Mouse (Mus musculus) lung, postnatal 14 days (tissue): ENCODE data around the gene Rrn3.
A peak's percentile ranks its signal among the peaks of the same experiment; 100 is the strongest.
"Not testable (repeated sequence)": the region's sequence is repeated elsewhere in the genome, so short reads cannot be mapped to it uniquely, and the experiment has no call there.

Experiments
- DNase-seq: peaks from one replicate; pipeline ENCODE4 v3.0.0; 2021

The Rrn3 gene

DNA sequence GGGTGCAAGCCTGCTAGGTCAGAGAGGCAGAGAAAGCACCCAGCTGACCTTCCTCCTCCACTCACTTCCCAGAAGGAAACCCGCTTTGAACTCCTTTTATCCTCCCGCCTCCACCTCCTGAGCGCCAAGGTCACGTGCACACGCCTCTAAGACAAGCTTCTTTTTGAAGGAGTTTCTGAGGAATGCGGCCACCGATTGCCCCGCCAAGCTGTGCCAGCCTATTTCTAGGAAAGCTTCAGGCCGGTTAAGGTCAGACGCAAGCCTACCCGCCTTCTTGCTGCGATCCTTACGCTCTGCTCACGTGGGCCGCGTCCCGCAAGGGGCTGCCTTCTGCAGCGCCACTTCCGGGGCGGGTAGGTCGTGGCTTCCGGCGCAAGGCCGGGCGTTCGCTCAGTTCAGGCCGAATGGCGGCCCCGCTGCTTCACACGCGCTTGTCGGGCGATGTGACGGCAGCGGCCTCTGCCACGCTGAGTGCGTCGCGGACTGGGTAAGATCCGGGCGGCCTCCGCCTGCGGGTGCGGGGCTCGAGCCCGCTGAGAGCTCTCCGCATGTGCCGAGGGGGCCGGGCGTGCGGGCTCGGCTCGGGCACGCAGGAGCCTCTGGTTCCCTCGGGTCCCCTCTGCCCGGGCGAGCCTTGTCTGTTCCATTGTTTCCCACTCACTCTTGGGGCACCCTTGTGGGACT, at the start of gene Rrn3:
Gene Rrn3 (plus strand): TSS at position 356 of the 684 bp plus-strand sequence.
- peak; percentile 86 for DNase-seq

DNA sequence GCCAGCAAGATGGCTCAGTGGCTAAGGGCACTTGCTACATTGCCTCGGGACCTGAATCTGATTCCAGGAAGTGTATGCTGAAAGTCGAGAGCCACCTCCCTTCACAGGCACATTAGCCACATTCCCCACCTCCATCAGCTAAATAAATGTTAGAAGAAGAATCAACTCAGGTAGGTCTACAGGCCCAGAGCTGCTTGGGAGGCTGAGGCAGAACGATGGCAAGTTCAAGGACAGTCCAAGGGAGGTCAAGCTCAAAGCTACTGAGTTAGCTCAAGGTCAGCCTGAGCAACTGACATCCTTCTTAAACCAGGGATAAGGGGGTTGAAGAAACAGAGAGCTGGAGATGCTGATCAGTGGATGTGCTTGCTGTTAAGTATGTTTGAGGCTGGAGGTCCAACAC, 47.7 kb upstream of the Rrn3 start:
- no peak for DNase-seq

DNA sequence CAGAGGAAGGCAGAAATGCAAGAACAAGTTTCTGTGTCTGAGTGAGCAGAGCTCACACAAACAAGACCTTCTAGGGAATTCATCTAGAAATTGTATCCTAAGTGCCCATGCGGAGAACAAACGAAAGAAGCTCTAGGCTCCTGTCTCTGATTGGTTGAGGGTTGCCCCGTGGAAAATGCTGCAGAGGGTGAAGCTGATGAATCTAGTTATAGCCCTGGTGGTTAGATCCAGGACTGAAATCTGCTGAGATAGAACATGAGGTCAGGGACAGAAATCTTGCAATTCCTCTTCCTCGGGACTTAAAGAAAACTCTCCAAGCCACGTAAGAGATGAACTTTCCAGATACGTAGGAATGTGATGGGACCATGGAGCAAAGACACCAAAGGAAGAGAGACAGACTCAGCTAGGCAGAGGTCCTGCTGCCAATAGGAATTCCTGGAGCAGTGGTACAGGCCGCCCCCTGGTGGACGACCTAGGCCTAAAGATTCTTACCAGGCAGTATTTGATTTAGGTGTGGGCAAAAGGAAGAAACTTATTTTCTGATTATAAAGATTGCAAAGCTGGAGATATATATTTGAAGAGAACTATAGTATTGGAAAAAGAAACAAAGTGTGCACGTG, 46.9 kb upstream of the Rrn3 start:
- peak; percentile 87 for DNase-seq

DNA sequence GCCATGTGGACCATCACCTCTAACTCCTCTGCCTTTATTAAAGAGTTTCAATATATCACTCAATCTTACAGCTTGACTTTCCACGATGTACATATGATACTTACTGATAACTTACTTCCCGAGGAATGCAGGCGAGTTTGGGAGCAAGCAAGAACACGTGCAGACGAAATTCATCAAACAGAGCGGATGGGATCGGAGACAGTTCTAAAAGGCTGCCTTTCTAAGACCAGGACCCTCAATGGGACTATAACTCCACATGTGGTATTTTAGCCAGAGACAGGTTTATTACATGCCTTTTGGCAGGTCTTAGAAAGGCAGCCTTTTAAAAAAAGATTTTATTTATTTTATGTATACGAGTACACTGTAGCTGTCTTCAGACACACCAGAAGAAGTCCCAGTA, 44.5 kb upstream of the Rrn3 start:
- no peak for DNase-seq

DNA sequence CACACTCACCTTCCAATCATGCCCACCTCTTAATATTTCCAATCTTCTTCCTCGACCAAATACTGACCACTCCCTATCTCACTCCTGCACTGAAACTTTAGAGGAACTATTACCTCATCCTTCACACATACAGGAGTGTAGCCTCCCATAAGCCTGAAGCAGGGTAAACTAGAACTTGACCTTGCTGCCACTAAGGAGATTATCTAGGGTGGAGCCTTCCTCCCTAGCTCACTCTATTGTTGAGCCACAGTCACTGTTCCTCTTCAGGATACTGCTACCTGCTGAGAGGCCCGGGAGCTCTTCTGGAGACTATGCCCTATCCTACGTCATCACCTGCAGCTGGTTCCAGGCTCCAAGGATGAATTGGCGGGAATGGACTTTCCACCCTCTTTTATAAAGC, 41.5 kb upstream of the Rrn3 start:
- not testable (repeated sequence) for DNase-seq

DNA sequence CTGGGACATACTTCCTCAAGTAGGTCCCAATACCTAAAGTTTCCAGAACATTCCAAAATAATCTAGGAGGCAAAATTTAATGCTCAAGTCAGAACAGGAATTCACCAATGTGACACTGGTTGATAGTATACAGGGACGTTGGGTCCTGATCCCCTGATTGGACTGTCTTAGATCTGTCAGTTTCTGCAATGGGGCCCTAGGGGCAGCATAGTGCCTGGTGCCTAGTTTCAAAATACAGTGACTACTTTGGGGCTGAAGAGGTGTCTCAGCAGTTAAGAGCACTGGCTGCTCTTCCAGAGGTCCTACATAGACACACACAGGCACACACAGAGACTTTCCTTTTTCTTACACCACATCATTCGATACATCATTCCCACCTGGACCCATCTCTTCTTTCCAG, 39.7 kb upstream of the Rrn3 start:
- DNase-seq: no peak

DNA sequence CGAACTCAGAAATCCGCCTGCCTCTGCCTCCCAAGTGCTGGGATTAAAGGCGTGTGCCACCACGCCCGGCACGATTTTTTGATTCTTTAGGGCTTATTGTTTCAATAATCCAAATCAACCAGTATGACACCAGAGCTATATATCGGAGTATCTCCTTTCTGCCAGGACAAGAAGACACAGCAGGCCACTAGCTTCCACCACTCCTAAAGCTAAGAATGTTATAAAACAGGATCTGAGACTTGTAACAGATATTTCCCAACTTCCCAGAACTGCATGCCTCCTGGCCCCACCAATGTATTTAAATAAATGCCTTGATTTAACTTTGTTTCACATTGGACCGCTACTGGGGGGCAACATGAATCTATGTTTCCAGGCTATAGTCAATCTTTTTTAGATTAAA, 32.8 kb upstream of the Rrn3 start:
- DNase-seq: no peak

DNA sequence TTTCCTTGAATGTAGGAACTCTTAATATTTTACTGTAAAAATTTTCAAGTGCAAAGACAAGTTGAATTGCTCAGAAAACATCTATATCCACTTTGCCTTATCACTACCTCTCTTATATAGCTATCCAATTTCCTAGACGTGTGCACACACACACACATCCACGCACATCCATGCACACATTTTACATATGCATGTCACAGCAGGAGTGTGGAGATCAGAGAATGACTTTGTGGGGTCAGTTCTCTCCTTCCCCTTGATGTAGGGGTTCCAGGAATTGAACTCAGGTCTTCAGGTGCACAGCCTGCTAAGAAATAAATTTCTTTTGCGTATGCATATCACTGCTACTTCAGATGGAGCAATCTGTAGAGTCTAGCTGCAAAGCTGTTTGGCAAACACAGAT, 32.4 kb upstream of the Rrn3 start:
- no peak for DNase-seq

DNA sequence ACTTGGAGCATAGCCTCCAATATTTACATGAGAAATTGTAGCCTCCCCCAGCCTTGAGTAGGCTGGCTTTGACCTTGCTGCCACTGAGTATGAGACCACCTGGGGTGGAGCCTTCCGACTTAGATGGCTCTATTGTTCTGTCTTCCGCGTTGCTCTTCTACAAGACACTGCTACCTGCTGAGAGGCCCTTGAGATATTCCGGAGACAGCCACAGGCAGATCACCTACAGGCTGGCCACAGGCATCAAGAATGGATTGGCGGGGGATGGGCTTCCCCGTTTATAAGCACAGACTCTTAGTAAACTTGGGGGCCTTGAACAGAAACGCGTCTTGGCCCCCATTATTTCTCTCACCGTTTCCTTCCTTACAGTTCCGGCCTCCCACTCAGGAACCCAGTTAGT, 31.7 kb upstream of the Rrn3 start:
- DNase-seq: not testable (repeated sequence)

DNA sequence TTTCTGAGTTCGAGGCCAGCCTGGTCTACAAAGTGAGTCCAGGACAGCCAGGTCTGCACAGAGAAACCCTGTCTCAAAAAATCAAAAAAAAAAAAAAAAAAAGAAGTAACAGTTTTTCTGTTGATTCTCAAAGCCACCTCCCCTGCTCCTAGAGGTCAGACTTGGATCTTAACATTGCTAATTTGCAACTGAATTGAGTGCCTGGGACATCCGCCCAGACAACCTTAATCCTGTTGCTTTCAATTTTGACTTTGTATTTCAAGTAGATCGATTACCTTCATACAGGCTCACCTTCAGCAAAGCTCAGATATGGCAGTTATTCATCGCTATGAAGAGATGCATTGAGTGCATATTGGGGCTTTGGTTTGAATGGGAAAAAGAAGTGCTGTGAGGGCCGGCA, 31.2 kb upstream of the Rrn3 start:
- DNase-seq: no peak

DNA sequence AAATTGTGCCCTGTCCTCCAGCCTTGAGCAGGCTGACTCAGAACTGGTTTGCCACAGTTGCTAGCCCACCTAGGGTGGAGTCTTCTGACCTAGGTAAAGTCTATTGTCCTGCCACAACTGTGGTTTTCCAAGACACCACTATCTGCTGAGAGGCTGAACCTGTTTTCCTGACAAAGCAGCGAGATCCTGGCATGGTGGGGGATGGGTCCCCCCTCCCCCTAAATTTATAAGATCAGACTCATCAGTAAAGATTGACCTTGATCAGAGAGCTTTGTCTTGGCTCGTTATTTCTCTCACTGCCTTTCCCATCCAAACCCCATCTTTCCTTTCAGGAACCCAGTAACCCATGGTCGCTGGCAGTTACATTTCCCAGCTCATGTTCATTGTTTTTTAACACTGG, 30.5 kb upstream of the Rrn3 start:
- DNase-seq: no peak

DNA sequence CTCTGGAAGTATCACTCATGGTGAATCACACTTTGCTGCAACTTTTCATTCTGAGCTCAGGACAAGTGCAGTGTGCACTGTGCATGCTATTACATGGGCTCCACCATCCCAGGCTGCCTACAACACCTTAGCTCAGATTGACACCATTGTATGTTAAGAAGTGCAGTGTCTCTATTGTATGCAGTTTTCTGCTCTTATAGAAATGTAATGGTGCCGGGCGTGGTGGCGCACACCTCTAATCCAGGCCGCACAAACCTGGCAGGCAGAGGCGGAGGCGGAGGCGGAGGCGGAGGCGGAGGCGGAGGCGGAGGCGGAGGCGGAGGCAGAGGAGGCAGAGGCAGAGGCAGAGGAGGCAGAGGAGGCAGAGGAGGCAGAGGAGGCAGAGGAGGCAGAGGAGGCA, 29.9 kb upstream of the Rrn3 start:
- DNase-seq: no peak

DNA sequence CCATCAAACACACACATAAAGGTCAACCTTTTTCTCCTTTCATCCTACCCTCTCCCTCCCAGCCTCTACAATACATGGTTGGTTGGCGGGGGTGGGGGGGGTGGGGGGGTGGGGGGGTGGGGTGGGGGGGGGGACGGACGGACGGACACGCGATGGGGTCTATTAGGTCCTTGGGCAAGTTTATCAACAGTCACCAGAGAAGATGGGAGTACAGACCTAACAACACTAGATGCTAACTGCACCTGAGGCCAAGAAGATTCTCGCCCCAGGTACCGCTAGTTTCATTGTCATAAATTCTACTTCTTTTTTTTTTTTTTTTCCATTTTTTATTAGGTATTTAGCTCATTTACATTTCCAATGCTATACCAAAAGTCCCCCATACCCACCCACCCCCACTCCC, 26.5 kb upstream of the Rrn3 start:
- no peak for DNase-seq

DNA sequence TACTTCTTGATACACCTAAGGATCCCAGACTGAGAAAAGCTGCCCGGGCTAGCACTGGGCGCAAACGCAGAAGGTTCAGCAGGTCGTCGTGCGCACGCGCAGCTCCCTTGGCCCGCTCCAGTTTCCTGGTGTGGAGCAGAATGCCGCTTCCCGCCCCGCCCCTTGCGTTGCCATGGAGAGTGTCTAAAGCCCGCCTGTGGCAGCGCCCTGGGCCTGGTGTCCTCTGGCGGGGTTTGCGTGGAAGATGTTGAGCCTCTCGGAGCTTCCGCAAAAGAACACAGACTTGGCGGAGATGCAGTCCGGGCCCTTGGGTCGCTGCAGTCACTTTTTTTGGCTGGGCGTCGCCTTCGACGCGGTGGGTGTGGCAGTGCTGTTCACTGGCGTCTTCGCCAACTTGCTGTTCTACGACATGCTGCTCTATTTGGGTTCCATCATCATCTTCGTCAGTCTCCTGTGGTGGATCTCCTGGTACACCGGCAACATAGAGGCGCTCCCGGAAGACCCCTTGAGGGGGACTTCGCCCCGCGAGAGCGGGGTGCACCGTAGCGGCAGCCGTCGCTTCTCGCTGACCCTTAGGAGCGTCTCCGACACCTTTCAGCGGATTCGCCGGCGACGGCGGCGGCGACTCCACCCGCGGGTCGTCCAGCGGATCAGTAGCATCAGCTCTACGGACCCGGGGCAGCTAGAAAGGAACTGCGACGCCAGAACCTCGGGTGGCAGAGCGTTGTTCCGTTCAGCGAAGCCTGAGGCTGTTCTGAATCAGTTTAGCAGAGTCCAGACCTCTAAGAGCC, 25.9 kb upstream of the Rrn3 start:
- peak; percentile 97 for DNase-seq

DNA sequence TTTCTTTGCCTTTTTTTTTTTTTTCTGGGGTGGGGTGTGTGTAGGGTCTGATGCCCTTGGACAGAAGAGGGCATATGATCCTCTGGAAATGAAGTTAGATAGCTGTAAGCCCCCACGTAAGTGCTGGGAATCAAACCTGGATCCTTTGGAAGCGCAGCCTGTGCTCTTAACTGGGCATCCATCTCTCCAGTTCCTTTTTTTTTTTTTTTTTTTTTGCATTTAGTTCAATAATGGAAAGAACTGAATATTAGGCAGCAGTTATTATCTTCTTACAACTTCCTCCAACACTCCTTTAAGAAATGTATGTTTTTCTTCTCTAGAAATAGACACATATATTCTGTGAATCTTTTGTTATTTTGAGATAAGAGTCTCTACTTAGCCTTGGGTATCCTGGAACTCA, 22.7 kb upstream of the Rrn3 start:
- DNase-seq: no peak

DNA sequence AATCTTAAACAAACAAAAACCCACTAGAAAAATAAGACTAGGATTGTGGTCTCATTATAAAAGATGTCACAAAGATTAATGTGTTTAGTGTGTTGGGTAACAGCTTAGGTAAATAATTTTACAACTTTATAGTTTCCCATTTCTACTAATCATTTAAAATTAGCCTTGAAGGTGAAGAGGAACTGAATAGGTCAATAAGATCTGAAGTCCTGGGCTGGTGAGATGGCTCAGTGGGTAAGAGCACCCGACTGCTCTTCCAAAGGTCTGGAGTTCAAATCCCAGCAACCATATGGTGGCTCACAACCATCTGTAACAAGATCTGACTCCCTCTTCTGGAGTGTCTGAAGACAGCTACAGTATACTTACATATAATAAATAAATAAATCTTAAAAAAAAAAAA, 17.7 kb upstream of the Rrn3 start:
- not testable (repeated sequence) for DNase-seq

DNA sequence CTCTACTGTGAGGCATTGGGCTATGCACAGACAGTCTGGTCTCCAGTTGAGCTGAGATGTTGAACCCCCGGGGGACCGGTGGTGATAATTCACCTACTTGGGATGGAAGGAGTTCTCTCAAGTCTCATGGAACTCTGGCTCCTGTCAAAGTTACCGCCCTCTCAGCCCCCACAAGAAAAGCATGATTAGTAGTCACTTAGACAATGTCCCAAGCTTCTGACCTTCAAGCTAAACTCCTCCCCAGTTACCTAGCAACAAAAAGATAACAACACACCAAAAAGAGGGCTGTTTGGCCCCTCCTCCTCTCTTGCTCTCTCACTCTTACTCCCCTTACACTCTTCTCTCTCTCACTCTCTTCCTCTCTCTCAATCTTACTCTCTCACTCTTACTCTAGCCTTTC, 16.0 kb upstream of the Rrn3 start:
- no peak for DNase-seq

DNA sequence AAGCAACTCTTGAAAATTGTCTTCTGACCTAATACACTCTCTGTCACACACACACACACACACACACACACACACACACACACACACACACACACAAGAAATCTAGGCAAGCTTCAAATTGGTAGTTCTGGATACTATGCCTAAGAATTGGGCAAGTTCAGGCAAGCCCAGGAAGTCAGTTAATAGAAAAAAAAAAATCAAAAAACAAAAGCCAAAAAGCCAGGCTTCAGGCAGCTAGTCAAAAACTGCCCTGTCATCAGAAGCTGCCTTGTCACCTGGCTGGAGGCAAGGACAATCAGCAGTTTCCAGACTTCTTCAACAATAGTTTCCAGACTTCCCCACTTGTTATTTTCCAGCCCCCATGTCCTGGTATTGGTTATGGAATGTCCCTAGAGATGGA, 14.1 kb upstream of the Rrn3 start:
- DNase-seq: no peak

DNA sequence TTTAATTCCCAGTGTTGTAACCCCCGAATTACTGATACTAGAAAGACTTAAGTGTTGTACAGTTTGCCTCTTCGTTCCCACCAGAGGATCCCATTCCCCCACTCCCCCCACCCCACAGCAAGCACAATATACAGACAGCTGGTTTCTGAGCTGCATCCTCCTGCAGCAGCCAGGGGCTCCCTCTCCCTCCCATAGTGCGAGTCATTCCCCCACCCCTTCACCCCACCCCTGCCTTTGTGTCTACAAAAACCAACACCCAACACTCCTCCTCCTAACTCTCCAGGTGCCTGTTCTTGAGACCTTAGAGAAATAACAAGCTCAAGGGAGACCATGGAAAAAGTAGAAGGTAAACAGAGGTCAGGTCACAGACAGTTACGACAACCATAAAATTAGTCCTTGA, 8.9 kb upstream of the Rrn3 start:
- not testable (repeated sequence) for DNase-seq

DNA sequence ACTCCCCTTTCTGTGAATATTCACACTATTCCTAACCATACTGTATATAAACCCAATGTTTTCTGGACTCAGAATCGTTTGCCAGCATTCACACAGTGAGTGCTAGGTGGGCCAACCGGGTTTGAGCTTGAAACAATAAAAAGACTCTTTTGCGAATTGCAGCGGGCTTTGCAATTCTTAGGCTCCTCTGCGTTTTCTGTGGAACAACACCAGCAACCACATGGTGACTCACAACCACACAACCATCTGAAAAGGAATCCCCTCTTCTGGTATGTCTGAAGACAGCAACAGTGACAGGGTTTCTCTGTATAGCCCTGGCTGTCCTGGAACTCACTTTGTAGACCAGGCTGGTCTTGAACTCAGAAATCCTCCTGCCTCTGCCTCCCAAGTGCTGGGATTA, 8.5 kb upstream of the Rrn3 start:
- DNase-seq: not testable (repeated sequence)

DNA sequence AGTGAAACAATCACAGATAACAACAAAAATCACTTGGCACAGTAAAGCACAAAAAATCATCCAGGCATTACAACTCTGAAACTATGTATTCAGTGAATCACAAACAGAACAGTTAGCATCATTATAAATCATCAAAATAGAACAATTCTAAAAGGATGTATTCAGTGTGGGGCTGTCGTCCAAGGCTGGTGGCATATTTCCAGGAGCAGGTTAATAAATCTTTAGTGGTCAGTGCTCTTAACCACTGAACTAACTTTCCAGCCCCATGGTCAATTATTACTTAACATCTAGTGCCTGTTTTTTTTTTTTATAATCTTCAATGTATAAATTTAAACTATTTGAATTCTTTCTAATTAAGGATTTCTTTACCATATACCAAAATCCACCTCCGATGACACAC, 6.5 kb upstream of the Rrn3 start:
- not testable (repeated sequence) for DNase-seq

DNA sequence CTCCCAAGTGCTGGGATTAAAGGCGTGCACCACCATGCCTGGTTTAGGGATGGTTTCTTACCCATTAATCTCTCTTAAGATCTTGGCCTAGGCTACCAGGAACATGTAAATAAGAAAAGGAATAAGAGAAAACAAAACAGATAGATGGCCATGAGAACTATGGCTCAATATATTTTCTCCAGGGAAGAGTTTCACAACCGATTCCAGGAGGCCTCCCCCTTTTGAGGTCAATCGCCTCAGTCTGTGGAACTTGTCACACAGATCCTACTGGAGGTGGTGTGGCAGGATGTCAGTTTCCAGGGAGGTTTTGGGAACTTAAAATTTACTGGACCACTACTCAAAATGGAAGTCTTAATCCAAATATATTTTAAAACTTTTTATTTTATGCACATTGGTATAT, 5.9 kb upstream of the Rrn3 start:
- DNase-seq: not testable (repeated sequence)

DNA sequence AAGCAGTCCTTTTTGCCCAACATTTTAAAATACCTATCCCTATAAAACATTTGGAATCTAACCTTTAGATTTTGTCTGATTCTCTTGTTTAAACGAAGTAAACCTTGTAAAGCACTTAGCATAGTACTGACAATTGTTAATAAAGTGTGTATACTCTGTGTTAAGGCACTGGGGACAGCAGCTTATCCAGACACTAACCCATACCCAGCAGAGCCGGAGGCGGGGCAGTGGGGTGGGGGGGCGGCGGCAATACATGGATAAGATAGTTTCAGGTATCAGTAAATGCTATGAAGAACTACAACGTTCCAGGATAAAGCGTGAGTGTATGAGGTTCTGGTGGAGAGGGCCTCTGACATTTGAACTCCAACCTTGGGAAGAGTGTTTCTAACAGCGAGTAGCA, 708 bp downstream of the Rrn3 start:
- no peak for DNase-seq

DNA sequence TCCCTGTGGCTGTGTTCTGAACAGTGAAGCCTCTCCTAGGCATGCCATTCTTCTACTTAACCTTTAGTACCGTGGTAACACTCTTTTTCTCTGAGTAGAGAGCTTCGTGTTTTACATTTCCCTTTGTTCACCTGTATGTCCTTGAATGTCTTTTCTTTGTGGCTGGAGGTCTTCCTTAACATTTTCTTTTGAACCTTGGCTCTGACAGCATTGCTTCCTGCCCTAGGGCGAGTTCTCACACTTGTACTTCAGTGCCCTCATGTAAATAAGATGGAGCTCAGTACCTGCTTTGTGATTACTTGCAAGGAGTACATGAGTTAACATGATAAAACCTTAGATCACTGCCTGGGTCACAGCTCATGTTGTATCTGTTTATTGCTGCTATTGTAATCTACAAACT, 5.4 kb downstream of the Rrn3 start:
- no peak for DNase-seq
